Mouse (Mus musculus): ENCODE data around the gene Sult6b2.
A peak's percentile ranks its signal among the peaks of the same experiment; 100 is the strongest.

Sult6b2 gene

GRCm38 (mm10) chr6:142738225-142738624 lies 66.1 kb downstream of the Sult6b2 start:
- no peak for DNase-seq (ENCODE audit: low read depth, low spot score)

DNA sequence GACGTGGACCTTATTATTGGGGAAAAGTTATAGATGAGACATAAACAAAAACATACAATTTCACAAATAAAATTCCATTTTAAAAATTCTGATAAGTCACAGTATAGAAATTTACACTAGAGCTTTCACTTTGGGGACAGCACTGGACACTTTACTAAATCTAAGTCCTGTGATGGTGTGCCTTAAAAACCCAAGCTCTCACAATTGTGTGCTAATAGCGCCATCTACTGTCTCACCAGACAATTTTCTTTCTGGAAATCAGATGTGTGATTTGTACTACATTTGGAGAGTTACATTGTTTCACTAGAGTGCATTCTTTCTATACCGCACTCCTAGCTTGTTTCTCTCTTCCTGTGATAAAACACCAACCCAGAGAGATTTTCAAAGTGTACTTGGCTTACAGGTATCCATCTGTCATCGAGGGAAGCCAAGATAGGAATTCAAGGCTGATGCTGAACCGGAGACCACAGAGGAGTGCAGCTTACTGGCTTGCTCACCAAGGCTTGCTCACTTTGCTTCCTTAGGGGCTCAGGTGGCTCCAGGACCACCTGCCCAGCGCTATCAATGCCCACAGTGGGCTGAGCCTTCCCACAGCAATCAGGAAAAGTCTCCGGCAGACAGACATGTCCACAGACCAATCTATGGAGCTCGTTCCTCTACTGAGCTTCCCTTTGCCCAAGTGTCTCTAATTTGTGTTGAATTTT lies 68.8 kb downstream of the Sult6b2 start:
- peak; percentile 59 for DNase-seq (ENCODE audit: low read depth, low spot score)

Data from forelimb bud, embryonic 11.5 days (tissue).